Mouse (Mus musculus) heart, embryonic 11.5 days (tissue): ENCODE data around the gene Zfp867. TPM values are rescaled to one million over a fixed set of nuclear protein-coding genes. Genes with fewer than 3 reads are reported as not detected.

Experiments
- ATAC-seq: fragments of 200-750 bp; cut with Nextera tagmentation; replicated peaks from 2 replicates; pipeline ENCODE4 v1.8.0; 2017; ENCODE audit warnings: moderate library complexity; ENCODE audit not compliant: insufficient number of reproducible peaks, low FRiP score, low TSS enrichment
- H3K27ac ChIP-seq: fragments of 300-500 bp; sonication (generic); 2 replicates; pipeline ENCODE4 v1.5.1; 2014; ENCODE audit warnings: mild to moderate bottlenecking, low read depth, low read length
- H3K27me3 ChIP-seq: fragments of 300-500 bp; sonication (generic); 2 replicates; pipeline ENCODE4 v1.6.1; 2014; ENCODE audit warnings: mild to moderate bottlenecking, low read length, mixed read lengths; ENCODE audit not compliant: control insufficient read depth, insufficient read depth
- H3K36me3 ChIP-seq: fragments of 300-500 bp; sonication (generic); 2 replicates; pipeline ENCODE4 v1.6.1; 2014; ENCODE audit warnings: mild to moderate bottlenecking, low read length, moderate library complexity, mixed read lengths; ENCODE audit not compliant: control insufficient read depth, insufficient read depth
- H3K4me1 ChIP-seq: fragments of 300-500 bp; sonication (generic); 2 replicates; pipeline ENCODE4 v1.6.1; 2014; ENCODE audit warnings: low read length; ENCODE audit not compliant: control insufficient read depth, insufficient read depth
- H3K4me2 ChIP-seq: fragments of 300-500 bp; sonication (generic); 2 replicates; pipeline ENCODE4 v1.6.1; 2014; ENCODE audit warnings: mild to moderate bottlenecking, moderate library complexity
- H3K4me3 ChIP-seq: fragments of 300-500 bp; sonication (generic); 2 replicates; pipeline ENCODE4 v1.5.1; 2014; ENCODE audit warnings: low read depth, low read length
- H3K9ac ChIP-seq: fragments of 300-500 bp; sonication (generic); 2 replicates; pipeline ENCODE4 v1.6.1; 2014; ENCODE audit warnings: mild to moderate bottlenecking, low read depth, low read length, moderate library complexity
- H3K9me3 ChIP-seq: fragments of 300-500 bp; sonication (generic); replicated peaks from 2 replicates; pipeline ENCODE4 v1.6.1; 2016; ENCODE audit warnings: low read length; ENCODE audit not compliant: control insufficient read depth
- WGBS: fragments of 180-500 bp; shearing (Covaris S2); extraction: QIAGEN DNeasy Blood & Tissue Kit; methylation state at CpG from one replicate; pipeline ENCODE4 v1.1.7; 2014; ENCODE audit not compliant: insufficient replicate concordance; 5-methylcytosine and 5-hydroxymethylcytosine counted together
- polyA plus RNA-seq: library from polyadenylated mRNA; unstranded; fragments of >200 nt; fragmentation: Nextera tagmentation; extraction: Ambion mirVana; gene quantifications from 2 replicates; pipeline ENCODE4 v1.2.1, GENCODE M21; 2014

Gene Zfp867
- polyA plus RNA-seq: 5.8 and 6.2 TPM in 2 replicates

GRCm38 (mm10) chr11:59472326-59472677, at the start of gene Zfp867:
Gene Zfp867 (minus strand): TSS chr11:59472474.
- under 1% methylated on average over 19 of the region's 19 CpGs for WGBS
- peak within 1 kb of the TSS; percentile 57 for H3K27ac ChIP-seq
- no peaks in the 10 kb centered on the region for H3K27me3 ChIP-seq
- H3K4me2 ChIP-seq: peak within 1 kb of the TSS; percentile 91
- H3K36me3 ChIP-seq: no peaks in the 10 kb centered on the region
- ATAC-seq: peak; percentile 39; the same call in 1 of the 2 replicates
- H3K4me3 ChIP-seq: peak within 1 kb of the TSS; percentile 81
- peak within 1 kb of the TSS; percentile 96 for H3K9ac ChIP-seq
- H3K4me1 ChIP-seq: peaks cover 4% of the 10 kb centered on the region; the same call in 1 of the 2 replicates
- H3K9me3 ChIP-seq: no peaks in the 10 kb centered on the region

GRCm38 (mm10) chr11:59519741-59520495, 47.6 kb upstream of the Zfp867 start:
- ATAC-seq: no peak
- no peaks in the 10 kb centered on the region for H3K36me3 ChIP-seq
- H3K27me3 ChIP-seq: no peaks in the 10 kb centered on the region
- H3K27ac ChIP-seq: no peak overlapping the region
- no peak overlapping the region for H3K9ac ChIP-seq
- H3K4me3 ChIP-seq: no peak overlapping the region
- 61% methylated on average over 6 of the region's 6 CpGs for WGBS
- no peak overlapping the region for H3K4me2 ChIP-seq
- H3K4me1 ChIP-seq: peaks cover 5% of the 10 kb centered on the region; the same call in 1 of the 2 replicates
- H3K9me3 ChIP-seq: no peaks in the 10 kb centered on the region

- Histone ChIP-seq H3K36me3 (no peaks in the 10 kb centered on the region), H3K4me1 (peaks cover 5% of the 10 kb centered on the region; the same call in 1 of the 2 replicates), H3K9ac (no peak overlapping the region), H3K9me3 (no peaks in the 10 kb centered on the region), H3K4me2 (no peak overlapping the region), H3K27me3 (no peaks in the 10 kb centered on the region), H3K27ac (no peak overlapping the region), H3K4me3 (no peak overlapping the region)
- no peak for ATAC-seq
- 55% methylated on average over 10 of the region's 10 CpGs for WGBS
Measured at GRCm38 (mm10) chr11:59518226-59518625, 46.0 kb upstream of the Zfp867 start.

GRCm38 (mm10) chr11:59517441-59517840, 45.2 kb upstream of the Zfp867 start:
- no peak overlapping the region for H3K27ac ChIP-seq
- WGBS: 86% methylated on average over 1 of the region's 1 CpGs
- peaks cover 5% of the 10 kb centered on the region; the same call in 1 of the 2 replicates for H3K4me1 ChIP-seq
- H3K9me3 ChIP-seq: no peaks in the 10 kb centered on the region
- H3K4me3 ChIP-seq: no peak overlapping the region
- H3K9ac ChIP-seq: no peak overlapping the region
- no peak overlapping the region for H3K4me2 ChIP-seq
- no peaks in the 10 kb centered on the region for H3K36me3 ChIP-seq
- ATAC-seq: no peak
- no peaks in the 10 kb centered on the region for H3K27me3 ChIP-seq

GRCm38 (mm10) chr11:59514789-59515188, 42.5 kb upstream of the Zfp867 start:
- 68% methylated on average over 3 of the region's 3 CpGs for WGBS
- Histone ChIP-seq H3K27me3 (no peaks in the 10 kb centered on the region), H3K4me3 (no peak overlapping the region), H3K27ac (peak overlapping the region; percentile 79), H3K9ac (no peak overlapping the region), H3K9me3 (no peaks in the 10 kb centered on the region), H3K4me2 (no peak overlapping the region), H3K4me1 (peaks cover 3% of the 10 kb centered on the region; the same call in 1 of the 2 replicates), H3K36me3 (no peaks in the 10 kb centered on the region)
- ATAC-seq: no peak

- H3K4me3 ChIP-seq: no peak overlapping the region
- 56% methylated on average over 6 of the region's 6 CpGs for WGBS
- no peaks in the 10 kb centered on the region; the same call in 1 of the 2 replicates for H3K4me1 ChIP-seq
- no peak overlapping the region for H3K4me2 ChIP-seq
- H3K27me3 ChIP-seq: no peaks in the 10 kb centered on the region
- no peak overlapping the region for H3K9ac ChIP-seq
- H3K36me3 ChIP-seq: no peaks in the 10 kb centered on the region
- no peaks in the 10 kb centered on the region for H3K9me3 ChIP-seq
- ATAC-seq: no peak
- peak overlapping the region; percentile 79; the same call in 1 of the 2 replicates for H3K27ac ChIP-seq
Measured at GRCm38 (mm10) chr11:59514381-59514780, 42.1 kb upstream of the Zfp867 start.

- peak overlapping the region; percentile 35; the same call in 1 of the 2 replicates for H3K27ac ChIP-seq
- no peaks in the 10 kb centered on the region for H3K4me1 ChIP-seq
- no peak overlapping the region for H3K9ac ChIP-seq
- H3K36me3 ChIP-seq: no peaks in the 10 kb centered on the region
- H3K9me3 ChIP-seq: no peaks in the 10 kb centered on the region
- no peak overlapping the region for H3K4me2 ChIP-seq
- WGBS: 78% methylated on average over 3 of the region's 3 CpGs
- no peaks in the 10 kb centered on the region for H3K27me3 ChIP-seq
- no peak overlapping the region for H3K4me3 ChIP-seq
- no peak for ATAC-seq
Measured at GRCm38 (mm10) chr11:59513556-59513955, 41.3 kb upstream of the Zfp867 start.

- H3K36me3 ChIP-seq: no peaks in the 10 kb centered on the region
- no peak overlapping the region for H3K9ac ChIP-seq
- 83% methylated on average over 10 of the region's 10 CpGs for WGBS
- no peak for ATAC-seq
- no peak overlapping the region for H3K4me2 ChIP-seq
- H3K4me3 ChIP-seq: no peak overlapping the region
- no peaks in the 10 kb centered on the region for H3K9me3 ChIP-seq
- H3K27me3 ChIP-seq: no peaks in the 10 kb centered on the region
- H3K27ac ChIP-seq: no peak overlapping the region
- H3K4me1 ChIP-seq: no peaks in the 10 kb centered on the region
Measured at GRCm38 (mm10) chr11:59512733-59513132, 40.5 kb upstream of the Zfp867 start.

GRCm38 (mm10) chr11:59511558-59511957, 39.3 kb upstream of the Zfp867 start:
- Histone ChIP-seq H3K4me1 (peaks cover 5% of the 10 kb centered on the region; the same call in 1 of the 2 replicates), H3K27me3 (no peaks in the 10 kb centered on the region), H3K36me3 (no peaks in the 10 kb centered on the region), H3K27ac (no peak overlapping the region), H3K4me3 (no peak overlapping the region), H3K9me3 (no peaks in the 10 kb centered on the region), H3K4me2 (no peak overlapping the region), H3K9ac (no peak overlapping the region)
- no peak for ATAC-seq
- 50% methylated on average over 1 of the region's 1 CpGs for WGBS
